Mouse (Mus musculus): ENCODE data around the gene Spag17.

The Spag17 gene

DNA sequence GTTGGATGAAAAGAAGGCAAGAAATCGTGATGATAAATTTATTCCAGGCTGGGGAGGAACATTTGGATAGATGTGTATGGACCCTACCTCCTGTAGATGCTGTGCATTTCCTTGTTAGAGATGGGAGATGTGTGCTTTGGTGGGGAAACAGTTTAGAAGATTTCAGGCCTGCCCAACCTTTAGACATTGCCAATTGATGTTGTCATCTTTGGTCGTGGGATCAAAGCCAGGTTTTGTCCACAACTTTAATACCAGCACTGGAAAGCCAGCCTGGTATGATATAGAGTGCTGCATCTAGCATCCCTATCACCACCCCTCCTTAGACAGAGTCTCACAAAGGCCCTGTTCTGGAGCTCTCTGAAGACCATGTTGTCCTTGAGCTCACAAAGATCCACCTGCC lies 278.4 kb downstream of the Spag17 start:
- no peak for DNase-seq (ENCODE audit: low spot score in 2 of 2)

DNA sequence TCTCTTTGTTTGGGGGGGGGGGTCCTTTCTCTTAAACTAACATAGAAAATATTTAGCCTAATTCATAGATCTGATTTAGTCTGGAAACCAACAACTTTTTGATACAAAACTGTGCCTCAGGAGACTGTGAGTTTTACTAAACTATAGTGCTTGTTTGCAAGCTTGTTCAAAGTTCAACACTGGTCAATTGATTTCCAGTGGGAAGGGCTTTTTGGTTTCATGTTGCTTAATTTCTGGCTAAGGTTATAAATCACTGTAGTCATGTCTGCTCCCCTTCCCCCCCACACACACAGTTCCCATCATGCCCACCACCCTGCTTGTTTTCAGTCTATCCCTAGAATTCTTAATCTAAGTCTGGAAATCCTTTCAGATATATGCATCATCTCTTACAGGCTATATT lies 279.8 kb downstream of the Spag17 start:
- DNase-seq (ENCODE audit: low spot score in 2 of 2): no peak

DNA sequence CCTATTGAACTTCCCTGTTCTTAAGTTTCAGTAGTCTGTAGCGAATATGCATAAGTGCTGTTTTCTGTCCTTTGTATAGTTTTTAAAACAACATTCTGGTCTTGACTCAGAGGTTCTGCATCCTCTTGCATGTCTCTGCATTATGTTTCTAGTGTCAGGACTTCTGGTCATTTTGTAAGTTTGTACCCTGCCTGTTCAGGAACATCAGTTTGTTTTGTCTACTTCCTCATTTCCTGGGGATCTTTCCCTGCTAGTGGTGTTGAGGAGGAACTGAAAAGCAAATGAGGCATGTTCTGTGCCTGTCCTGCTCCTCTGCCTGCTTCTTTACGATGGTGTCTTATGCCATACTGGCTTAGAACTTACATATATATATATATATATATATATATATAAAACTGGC lies 290.8 kb downstream of the Spag17 start:
- no peak for DNase-seq (ENCODE audit: low spot score in 2 of 2)

DNA sequence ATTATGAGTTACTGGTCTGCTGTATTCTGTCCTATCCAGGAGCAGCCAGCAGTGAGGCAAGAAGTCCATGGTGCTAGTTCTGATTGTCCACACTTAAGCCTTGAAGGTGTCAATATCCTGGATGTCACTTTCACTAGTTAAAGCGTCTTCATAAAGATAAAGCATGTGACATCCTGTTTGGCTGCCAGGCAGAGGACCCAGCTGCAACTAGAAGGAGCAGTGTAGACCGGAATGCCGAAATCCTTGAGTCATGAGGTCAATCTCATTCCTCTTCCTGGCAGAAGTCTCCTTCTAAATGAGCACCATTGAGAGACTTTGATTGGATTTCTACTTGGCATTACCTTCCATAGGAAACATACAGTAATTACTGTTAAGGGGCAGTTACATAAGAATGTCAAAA lies 295.3 kb downstream of the Spag17 start:
- DNase-seq (ENCODE audit: low spot score in 2 of 2): no peak

DNA sequence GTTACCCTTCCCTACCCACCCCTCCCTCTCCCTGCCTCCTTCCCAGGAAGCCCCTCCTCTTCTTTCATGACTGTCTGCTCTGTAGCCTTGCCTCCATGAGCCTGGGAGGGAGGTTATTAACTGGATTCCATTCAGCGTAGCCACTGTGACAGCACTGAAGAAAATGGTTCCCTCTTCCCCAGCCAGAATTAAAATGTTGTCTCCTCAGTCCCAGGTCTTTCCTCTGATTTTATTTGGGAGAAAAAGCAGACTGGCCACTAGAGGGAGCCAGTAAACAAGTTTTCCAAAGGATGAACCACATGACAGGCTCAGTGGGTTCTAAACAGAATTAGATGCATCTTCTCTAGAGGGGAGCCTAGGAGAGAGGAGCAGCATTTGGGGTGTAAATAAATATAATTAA lies 304.2 kb downstream of the Spag17 start:
- peak in 1 of 2 experiments; percentile 89 for DNase-seq (ENCODE audit: low spot score in 2 of 2)

DNA sequence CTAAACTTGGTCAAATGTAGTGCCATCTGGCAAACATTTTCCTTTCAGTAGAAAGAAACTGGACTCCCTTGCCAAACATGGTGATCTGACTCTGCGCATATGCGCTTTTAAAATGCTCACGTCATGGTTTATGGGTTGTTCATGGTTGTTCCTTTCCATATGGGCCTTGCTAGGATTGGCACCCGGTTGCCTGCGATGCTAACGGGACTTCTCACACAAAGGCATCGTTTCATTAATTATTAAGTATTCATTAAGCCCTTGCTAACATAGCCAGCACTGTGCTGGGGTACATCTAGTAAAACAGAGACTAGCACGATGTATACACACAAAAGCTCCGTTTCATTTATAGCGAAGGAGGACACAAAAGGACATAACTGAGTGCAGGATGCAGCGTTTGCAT lies 304.7 kb downstream of the Spag17 start:
- no peak for DNase-seq (ENCODE audit: low spot score in 2 of 2)

Data from left cerebral cortex, adult 9 months (tissue).